Mouse (Mus musculus): Measurements from ENCODE around the gene Twist2. TPM values are rescaled to one million over a fixed set of nuclear protein-coding genes. Genes with fewer than 3 reads are reported as not detected.

Twist2 gene
- 1 to 10 TPM in 3 of 4 experiments, under 1 TPM in 1; 1.00 to 1.8 (median 1.2) TPM for total RNA-seq (2022)

- peak; percentile 43 for DNase-seq (ENCODE audit: low spot score)
These were observed at the start of gene Twist2 for GRCm38 (mm10) chr1:91800967-91801843. Gene Twist2 (plus strand): TSS chr1:91801461.

GRCm38 (mm10) chr1:91752931-91753330, 48.3 kb upstream of the Twist2 start:
- no peak for DNase-seq (ENCODE audit: low spot score)

- peak; percentile 22 for DNase-seq (ENCODE audit: low spot score)
These were observed 46.2 kb upstream of the Twist2 start for GRCm38 (mm10) chr1:91755102-91755501.

- no peak for DNase-seq (ENCODE audit: low spot score)
These were observed 44.0 kb upstream of the Twist2 start for GRCm38 (mm10) chr1:91757292-91757691.

GRCm38 (mm10) chr1:91758143-91758542, 43.1 kb upstream of the Twist2 start:
- no peak for DNase-seq (ENCODE audit: low spot score)

GRCm38 (mm10) chr1:91758600-91759515, 42.4 kb upstream of the Twist2 start:
- DNase-seq (ENCODE audit: low spot score), result no peak

- no peak for DNase-seq (ENCODE audit: low spot score)
These were observed 40.9 kb upstream of the Twist2 start for GRCm38 (mm10) chr1:91760140-91760986.

GRCm38 (mm10) chr1:91762528-91763091, 38.7 kb upstream of the Twist2 start:
- DNase-seq (ENCODE audit: low spot score), result no peak

- DNase-seq (ENCODE audit: low spot score), result no peak
These were observed 31.0 kb upstream of the Twist2 start for GRCm38 (mm10) chr1:91770221-91770624.

- DNase-seq (ENCODE audit: low spot score), result no peak
These were observed 30.6 kb upstream of the Twist2 start for GRCm38 (mm10) chr1:91770676-91771075.

- no peak for DNase-seq (ENCODE audit: low spot score)
These were observed 24.3 kb upstream of the Twist2 start for GRCm38 (mm10) chr1:91776928-91777327.

GRCm38 (mm10) chr1:91779819-91780218, 21.4 kb upstream of the Twist2 start:
- DNase-seq (ENCODE audit: low spot score), result peak; percentile 44

GRCm38 (mm10) chr1:91781182-91781581, 20.1 kb upstream of the Twist2 start:
- DNase-seq (ENCODE audit: low spot score), result peak; percentile 59

GRCm38 (mm10) chr1:91784162-91784561, 17.1 kb upstream of the Twist2 start:
- no peak for DNase-seq (ENCODE audit: low spot score)

GRCm38 (mm10) chr1:91799323-91799722, 1.9 kb upstream of the Twist2 start:
- no peak for DNase-seq (ENCODE audit: low spot score)

- no peak for DNase-seq (ENCODE audit: low spot score)
These were observed 913 bp upstream of the Twist2 start for GRCm38 (mm10) chr1:91800348-91800747.

GRCm38 (mm10) chr1:91801844-91802366, 644 bp downstream of the Twist2 start:
- DNase-seq (ENCODE audit: low spot score), result no peak

- no peak for DNase-seq (ENCODE audit: low spot score)
These were observed 1.3 kb downstream of the Twist2 start for GRCm38 (mm10) chr1:91802406-91803121.

- DNase-seq (ENCODE audit: low spot score), result no peak
These were observed 2.2 kb downstream of the Twist2 start for GRCm38 (mm10) chr1:91803416-91803815.

- no peak for DNase-seq (ENCODE audit: low spot score)
These were observed 14.8 kb downstream of the Twist2 start for GRCm38 (mm10) chr1:91816067-91816466.

Data from heart, adult 8-10 months (tissue).